Mouse (Mus musculus): ENCODE measurements around the gene Smad3. TPM values are rescaled to one million over a fixed set of nuclear protein-coding genes. Genes with fewer than 3 reads are reported as not detected.

Gene Smad3
- polyA plus RNA-seq, 1 experiment = 25.5 TPM

GRCm38 (mm10) chr9:63655092-63655491 is 102.7 kb downstream of the Smad3 start:
- TF ChIP-seq CTCF (IDR thresholded peaks at IDR 0.05; ENCODE audit: borderline replicate concordance, extremely low read depth, insufficient read depth, insufficient read length) (no peak), POLR2A (IDR thresholded peaks at IDR 0.05; ENCODE audit: borderline replicate concordance, extremely low read depth, insufficient read depth, insufficient read length, poor library complexity, severe bottlenecking) (no peak)

GRCm38 (mm10) chr9:63654575-63654974 is 103.2 kb downstream of the Smad3 start:
- DNase-seq (ENCODE audit: low read depth) = no peak
- TF ChIP-seq POLR2A (IDR thresholded peaks at IDR 0.05; ENCODE audit: borderline replicate concordance, extremely low read depth, insufficient read depth, insufficient read length, poor library complexity, severe bottlenecking) (no peak), CTCF (IDR thresholded peaks at IDR 0.05; ENCODE audit: borderline replicate concordance, extremely low read depth, insufficient read depth, insufficient read length) (no peak)

More at GRCm38 (mm10) chr9:63655092-63655491, 102.7 kb downstream of the Smad3 start:
- DNase-seq (ENCODE audit: low read depth) = no peak

- peak; percentile 72 for DNase-seq (ENCODE audit: low read depth)
- no peak for TF ChIP-seq POLR2A (IDR thresholded peaks at IDR 0.05; ENCODE audit: borderline replicate concordance, extremely low read depth, insufficient read depth, insufficient read length, poor library complexity, severe bottlenecking)
- TF ChIP-seq CTCF (IDR thresholded peaks at IDR 0.05; ENCODE audit: borderline replicate concordance, extremely low read depth, insufficient read depth, insufficient read length) = no peak
These were observed 104.1 kb downstream of the Smad3 start for GRCm38 (mm10) chr9:63653666-63654065.

GRCm38 (mm10) chr9:63651594-63651993 is 106.2 kb downstream of the Smad3 start:
- DNase-seq (ENCODE audit: low read depth) = no peak
- TF ChIP-seq CTCF (IDR thresholded peaks at IDR 0.05; ENCODE audit: borderline replicate concordance, extremely low read depth, insufficient read depth, insufficient read length) = no peak
- no peak for TF ChIP-seq POLR2A (IDR thresholded peaks at IDR 0.05; ENCODE audit: borderline replicate concordance, extremely low read depth, insufficient read depth, insufficient read length, poor library complexity, severe bottlenecking)

GRCm38 (mm10) chr9:63650905-63651304 is 106.9 kb downstream of the Smad3 start:
- DNase-seq (ENCODE audit: low read depth) = peak; percentile 43
- TF ChIP-seq POLR2A (IDR thresholded peaks at IDR 0.05; ENCODE audit: borderline replicate concordance, extremely low read depth, insufficient read depth, insufficient read length, poor library complexity, severe bottlenecking) (no peak), CTCF (IDR thresholded peaks at IDR 0.05; ENCODE audit: borderline replicate concordance, extremely low read depth, insufficient read depth, insufficient read length) (no peak)

- TF ChIP-seq POLR2A (IDR thresholded peaks at IDR 0.05; ENCODE audit: borderline replicate concordance, extremely low read depth, insufficient read depth, insufficient read length, poor library complexity, severe bottlenecking) = no peak
- TF ChIP-seq CTCF (IDR thresholded peaks at IDR 0.05; ENCODE audit: borderline replicate concordance, extremely low read depth, insufficient read depth, insufficient read length) = peak; percentile 30; the same call in 1 of the 2 replicates
- no peak for DNase-seq (ENCODE audit: low read depth)
These were observed 107.8 kb downstream of the Smad3 start for GRCm38 (mm10) chr9:63649841-63650545.

GRCm38 (mm10) chr9:63648520-63648918 is 109.3 kb downstream of the Smad3 start:
- DNase-seq (ENCODE audit: low read depth) = no peak
- no peak for TF ChIP-seq POLR2A (IDR thresholded peaks at IDR 0.05; ENCODE audit: borderline replicate concordance, extremely low read depth, insufficient read depth, insufficient read length, poor library complexity, severe bottlenecking)
- no peak for TF ChIP-seq CTCF (IDR thresholded peaks at IDR 0.05; ENCODE audit: borderline replicate concordance, extremely low read depth, insufficient read depth, insufficient read length)

GRCm38 (mm10) chr9:63647581-63648519 is 109.9 kb downstream of the Smad3 start:
- TF ChIP-seq POLR2A (IDR thresholded peaks at IDR 0.05; ENCODE audit: borderline replicate concordance, extremely low read depth, insufficient read depth, insufficient read length, poor library complexity, severe bottlenecking) (no peak), CTCF (IDR thresholded peaks at IDR 0.05; ENCODE audit: borderline replicate concordance, extremely low read depth, insufficient read depth, insufficient read length) (no peak)
- no peak for DNase-seq (ENCODE audit: low read depth)

GRCm38 (mm10) chr9:63645084-63645483 is 112.7 kb downstream of the Smad3 start:
- DNase-seq (ENCODE audit: low read depth) = no peak
- TF ChIP-seq CTCF (IDR thresholded peaks at IDR 0.05; ENCODE audit: borderline replicate concordance, extremely low read depth, insufficient read depth, insufficient read length) (no peak), POLR2A (IDR thresholded peaks at IDR 0.05; ENCODE audit: borderline replicate concordance, extremely low read depth, insufficient read depth, insufficient read length, poor library complexity, severe bottlenecking) (no peak)

GRCm38 (mm10) chr9:63644011-63644410 is 113.8 kb downstream of the Smad3 start:
- no peak for DNase-seq (ENCODE audit: low read depth)
- TF ChIP-seq POLR2A (IDR thresholded peaks at IDR 0.05; ENCODE audit: borderline replicate concordance, extremely low read depth, insufficient read depth, insufficient read length, poor library complexity, severe bottlenecking) (no peak), CTCF (IDR thresholded peaks at IDR 0.05; ENCODE audit: borderline replicate concordance, extremely low read depth, insufficient read depth, insufficient read length) (no peak)

GRCm38 (mm10) chr9:63641983-63642646 is 115.7 kb downstream of the Smad3 start:
- TF ChIP-seq CTCF (IDR thresholded peaks at IDR 0.05; ENCODE audit: borderline replicate concordance, extremely low read depth, insufficient read depth, insufficient read length) (no peak), POLR2A (IDR thresholded peaks at IDR 0.05; ENCODE audit: borderline replicate concordance, extremely low read depth, insufficient read depth, insufficient read length, poor library complexity, severe bottlenecking) (no peak)
- DNase-seq (ENCODE audit: low read depth) = no peak

All from brain, embryonic 14.5 days (tissue).